Comparison of ENCODE assay signal across 16 mouse cellular contexts in genomic region chr5:100012599-100012998, GRCm38 (mm10).
"Had no signal": no experiment of that assay in that cellular context is flagged by ENCODE, and none has a peak within 500 bp of the region (broad histone marks: within the 10 kb centered on the region; RNA-seq: fewer than 3 reads in every experiment).

No protein-coding gene starts in this region.

- H3K27me3 ChIP-seq: limb, embryonic 13.5 days; liver, embryonic 12.5 days; liver, embryonic 15.5 days; lung, embryonic 15.5 days had no signal

- ATAC-seq: liver, embryonic 12.5 days had no signal

- H3K9me3 ChIP-seq: limb, embryonic 10.5 days; limb, embryonic 13.5 days; liver, embryonic 12.5 days; liver, embryonic 15.5 days; lung, embryonic 15.5 days had no signal

- H3K4me2 ChIP-seq: limb, embryonic 13.5 days; liver, embryonic 12.5 days; liver, embryonic 15.5 days; lung, embryonic 15.5 days; midbrain, embryonic 11.5 days had no signal

- H3K4me3 ChIP-seq: limb, embryonic 10.5 days; limb, embryonic 13.5 days; liver, embryonic 12.5 days; liver, embryonic 15.5 days; lung, embryonic 15.5 days; megakaryocyte, embryonic 14.5 days had no signal

- DNase-seq: kidney, postnatal 14 days; kidney, postnatal 4 days; liver; lung, adult 18-20 months; lung, postnatal 10 days; lung, postnatal 36 days; midbrain, embryonic 14.5 days; thymus, adult 18-20 months; thymus, postnatal 36 days had no signal

- H3K9ac ChIP-seq: limb, embryonic 13.5 days; liver, embryonic 12.5 days; liver, embryonic 15.5 days; lung, embryonic 15.5 days had no signal

- H3K4me1 ChIP-seq: limb, embryonic 10.5 days; limb, embryonic 13.5 days; liver, embryonic 12.5 days; liver, embryonic 15.5 days; lung, embryonic 15.5 days had no signal

- H3K36me3 ChIP-seq: limb, embryonic 10.5 days; limb, embryonic 13.5 days; liver, embryonic 12.5 days; liver, embryonic 15.5 days; lung, embryonic 15.5 days had no signal

- H3K27ac ChIP-seq: limb, embryonic 10.5 days; limb, embryonic 13.5 days; liver, embryonic 12.5 days; liver, embryonic 15.5 days; lung, embryonic 15.5 days had no signal
